Mouse (Mus musculus): Measurements from ENCODE around the gene Mamdc2. TPM values are rescaled to one million over a fixed set of nuclear protein-coding genes. Genes with fewer than 3 reads are reported as not detected.
"Not testable (repeated sequence)": the region's sequence is repeated elsewhere in the genome, so short reads cannot be mapped to it uniquely, and the experiment has no call there.

Mamdc2 gene
- polyA plus RNA-seq, 1 experiment from 2014 or later, result 1.5 TPM

GRCm38 (mm10) chr19:23486631-23487270, 38.5 kb upstream of the Mamdc2 start:
- WGBS (ENCODE audit: insufficient replicate concordance), result 76% methylated on average over 6 of the region's 6 CpGs
- Histone ChIP-seq H3K4me3 (ENCODE audit: low read depth, low read length) (no peak overlapping the region), H3K9ac (ENCODE audit: low read depth, low read length) (no peak overlapping the region), H3K9me3 (replicated peaks; ENCODE audit: control insufficient read depth, low read length) (no peaks in the 10 kb centered on the region), H3K36me3 (ENCODE audit: control insufficient read depth, insufficient read depth, low read length) (no peaks in the 10 kb centered on the region), H3K27ac (ENCODE audit: low read depth, low read length) (no peak overlapping the region), H3K27me3 (ENCODE audit: control insufficient read depth, insufficient read depth, low read length) (no peaks in the 10 kb centered on the region), H3K4me1 (ENCODE audit: control insufficient read depth, insufficient read depth, low read length) (0 out of 2 replicates have a peak, but pooled peaks cover 2% of the 10 kb centered on the region), H3K4me2 (no peak overlapping the region)
- no peak for ATAC-seq (replicated peaks; ENCODE audit: insufficient number of reproducible peaks, low FRiP score, low TSS enrichment)

- 71% methylated on average over 7 of the region's 7 CpGs for WGBS (ENCODE audit: insufficient replicate concordance)
- Histone ChIP-seq H3K27ac (ENCODE audit: low read depth, low read length) (no peak overlapping the region), H3K4me3 (ENCODE audit: low read depth, low read length) (no peak overlapping the region), H3K4me2 (no peak overlapping the region), H3K9ac (ENCODE audit: low read depth, low read length) (no peak overlapping the region), H3K9me3 (replicated peaks; ENCODE audit: control insufficient read depth, low read length) (no peaks in the 10 kb centered on the region), H3K36me3 (ENCODE audit: control insufficient read depth, insufficient read depth, low read length) (no peaks in the 10 kb centered on the region), H3K27me3 (ENCODE audit: control insufficient read depth, insufficient read depth, low read length) (no peaks in the 10 kb centered on the region), H3K4me1 (ENCODE audit: control insufficient read depth, insufficient read depth, low read length) (0 out of 2 replicates have a peak, but pooled peaks cover 2% of the 10 kb centered on the region)
- no peak for ATAC-seq (replicated peaks; ENCODE audit: insufficient number of reproducible peaks, low FRiP score, low TSS enrichment)
Measured at GRCm38 (mm10) chr19:23485940-23486600, 37.8 kb upstream of the Mamdc2 start.

GRCm38 (mm10) chr19:23482571-23482970, 34.3 kb upstream of the Mamdc2 start:
- H3K27me3 ChIP-seq (ENCODE audit: control insufficient read depth, insufficient read depth, low read length); ATAC-seq (replicated peaks; ENCODE audit: insufficient number of reproducible peaks, low FRiP score, low TSS enrichment); H3K27ac ChIP-seq (ENCODE audit: low read depth, low read length); H3K4me1 ChIP-seq (ENCODE audit: control insufficient read depth, insufficient read depth, low read length); H3K9ac ChIP-seq (ENCODE audit: low read depth, low read length); H3K9me3 ChIP-seq (replicated peaks; ENCODE audit: control insufficient read depth, low read length); H3K4me2 ChIP-seq; H3K4me3 ChIP-seq (ENCODE audit: low read depth, low read length); H3K36me3 ChIP-seq (ENCODE audit: control insufficient read depth, insufficient read depth, low read length): not testable (repeated sequence)
- 67% methylated on average over 2 of the region's 2 CpGs for WGBS (ENCODE audit: insufficient replicate concordance)

GRCm38 (mm10) chr19:23479597-23479967, 31.3 kb upstream of the Mamdc2 start:
- H3K4me1 ChIP-seq (ENCODE audit: control insufficient read depth, insufficient read depth, low read length), result no peaks in the 10 kb centered on the region
- no peak overlapping the region for H3K4me2 ChIP-seq
- no peaks in the 10 kb centered on the region for H3K36me3 ChIP-seq (ENCODE audit: control insufficient read depth, insufficient read depth, low read length)
- H3K4me3 ChIP-seq (ENCODE audit: low read depth, low read length), result no peak overlapping the region
- H3K27ac ChIP-seq (ENCODE audit: low read depth, low read length), result no peak overlapping the region
- no peaks in the 10 kb centered on the region for H3K9me3 ChIP-seq (replicated peaks; ENCODE audit: control insufficient read depth, low read length)
- H3K9ac ChIP-seq (ENCODE audit: low read depth, low read length), result no peak overlapping the region
- no peaks in the 10 kb centered on the region for H3K27me3 ChIP-seq (ENCODE audit: control insufficient read depth, insufficient read depth, low read length)
- no peak for ATAC-seq (replicated peaks; ENCODE audit: insufficient number of reproducible peaks, low FRiP score, low TSS enrichment)

GRCm38 (mm10) chr19:23478895-23479596, 30.8 kb upstream of the Mamdc2 start:
- H3K9ac ChIP-seq (ENCODE audit: low read depth, low read length), result no peak overlapping the region
- no peaks in the 10 kb centered on the region for H3K27me3 ChIP-seq (ENCODE audit: control insufficient read depth, insufficient read depth, low read length)
- no peaks in the 10 kb centered on the region for H3K4me1 ChIP-seq (ENCODE audit: control insufficient read depth, insufficient read depth, low read length)
- no peaks in the 10 kb centered on the region for H3K36me3 ChIP-seq (ENCODE audit: control insufficient read depth, insufficient read depth, low read length)
- H3K4me3 ChIP-seq (ENCODE audit: low read depth, low read length), result no peak overlapping the region
- no peak overlapping the region for H3K4me2 ChIP-seq
- no peak for ATAC-seq (replicated peaks; ENCODE audit: insufficient number of reproducible peaks, low FRiP score, low TSS enrichment)
- WGBS (ENCODE audit: insufficient replicate concordance), result 15% methylated on average over 10 of the region's 10 CpGs
- no peak overlapping the region for H3K27ac ChIP-seq (ENCODE audit: low read depth, low read length)
- H3K9me3 ChIP-seq (replicated peaks; ENCODE audit: control insufficient read depth, low read length), result no peaks in the 10 kb centered on the region

GRCm38 (mm10) chr19:23477826-23478225, 29.6 kb upstream of the Mamdc2 start:
- Histone ChIP-seq H3K9ac (ENCODE audit: low read depth, low read length) (no peak overlapping the region), H3K36me3 (ENCODE audit: control insufficient read depth, insufficient read depth, low read length) (no peaks in the 10 kb centered on the region), H3K27ac (ENCODE audit: low read depth, low read length) (no peak overlapping the region), H3K9me3 (replicated peaks; ENCODE audit: control insufficient read depth, low read length) (no peaks in the 10 kb centered on the region), H3K4me2 (no peak overlapping the region), H3K4me3 (ENCODE audit: low read depth, low read length) (no peak overlapping the region), H3K27me3 (ENCODE audit: control insufficient read depth, insufficient read depth, low read length) (no peaks in the 10 kb centered on the region), H3K4me1 (ENCODE audit: control insufficient read depth, insufficient read depth, low read length) (no peaks in the 10 kb centered on the region)
- ATAC-seq (replicated peaks; ENCODE audit: insufficient number of reproducible peaks, low FRiP score, low TSS enrichment), result no peak
- WGBS (ENCODE audit: insufficient replicate concordance), result 59% methylated on average over 6 of the region's 6 CpGs

GRCm38 (mm10) chr19:23467866-23468265, 19.6 kb upstream of the Mamdc2 start:
- H3K36me3 ChIP-seq (ENCODE audit: control insufficient read depth, insufficient read depth, low read length), result no peaks in the 10 kb centered on the region
- ATAC-seq (replicated peaks; ENCODE audit: insufficient number of reproducible peaks, low FRiP score, low TSS enrichment), result no peak
- no peaks in the 10 kb centered on the region for H3K4me1 ChIP-seq (ENCODE audit: control insufficient read depth, insufficient read depth, low read length)
- H3K9me3 ChIP-seq (replicated peaks; ENCODE audit: control insufficient read depth, low read length), result no peaks in the 10 kb centered on the region
- no peak overlapping the region for H3K27ac ChIP-seq (ENCODE audit: low read depth, low read length)
- no peak overlapping the region for H3K9ac ChIP-seq (ENCODE audit: low read depth, low read length)
- no peak overlapping the region for H3K4me3 ChIP-seq (ENCODE audit: low read depth, low read length)
- H3K27me3 ChIP-seq (ENCODE audit: control insufficient read depth, insufficient read depth, low read length), result no peaks in the 10 kb centered on the region
- no peak overlapping the region for H3K4me2 ChIP-seq
- WGBS (ENCODE audit: insufficient replicate concordance), result 46% methylated on average over 1 of the region's 1 CpGs

- WGBS (ENCODE audit: insufficient replicate concordance), result 67% methylated on average over 2 of the region's 2 CpGs
- Histone ChIP-seq H3K9ac (ENCODE audit: low read depth, low read length) (no peak overlapping the region), H3K4me1 (ENCODE audit: control insufficient read depth, insufficient read depth, low read length) (no peaks in the 10 kb centered on the region), H3K4me2 (no peak overlapping the region), H3K27me3 (ENCODE audit: control insufficient read depth, insufficient read depth, low read length) (no peaks in the 10 kb centered on the region), H3K4me3 (ENCODE audit: low read depth, low read length) (no peak overlapping the region), H3K27ac (ENCODE audit: low read depth, low read length) (no peak overlapping the region), H3K9me3 (replicated peaks; ENCODE audit: control insufficient read depth, low read length) (no peaks in the 10 kb centered on the region), H3K36me3 (ENCODE audit: control insufficient read depth, insufficient read depth, low read length) (no peaks in the 10 kb centered on the region)
- ATAC-seq (replicated peaks; ENCODE audit: insufficient number of reproducible peaks, low FRiP score, low TSS enrichment), result no peak
Measured at GRCm38 (mm10) chr19:23467011-23467410, 18.8 kb upstream of the Mamdc2 start.
